Mouse (Mus musculus): ENCODE measurements around the gene Hoxa7.

The Hoxa7 gene

GRCm38 (mm10) chr6:52200073-52200750 lies 21.4 kb downstream of the Hoxa7 start:
- 7% methylated on average over 30 of the region's 30 CpGs for WGBS

GRCm38 (mm10) chr6:52197271-52197670 lies 24.4 kb downstream of the Hoxa7 start:
- 3% methylated on average over 10 of the region's 10 CpGs for WGBS

- 7% methylated on average over 9 of the region's 9 CpGs for WGBS
Measured at GRCm38 (mm10) chr6:52196811-52197210, 24.8 kb downstream of the Hoxa7 start.

GRCm38 (mm10) chr6:52194690-52195089 lies 27.0 kb downstream of the Hoxa7 start:
- 9% methylated on average over 10 of the region's 10 CpGs for WGBS

- WGBS = 3% methylated on average over 38 of the region's 55 CpGs
Measured at GRCm38 (mm10) chr6:52191860-52192550, 29.6 kb downstream of the Hoxa7 start.

- 2% methylated on average over 80 of the region's 102 CpGs for WGBS
Measured at GRCm38 (mm10) chr6:52190906-52191810, 30.5 kb downstream of the Hoxa7 start, which contains the start of gene Hoxa4. Gene Hoxa4, minus strand, starts transcription at chr6:52191753.

- WGBS = 2% methylated on average over 23 of the region's 23 CpGs
Measured at GRCm38 (mm10) chr6:52190410-52190809, 31.2 kb downstream of the Hoxa7 start.

GRCm38 (mm10) chr6:52189909-52190308 lies 31.7 kb downstream of the Hoxa7 start:
- 7% methylated on average over 8 of the region's 8 CpGs for WGBS

GRCm38 (mm10) chr6:52189172-52189591 lies 32.5 kb downstream of the Hoxa7 start:
- 11% methylated on average over 5 of the region's 5 CpGs for WGBS

- WGBS = 10% methylated on average over 1 of the region's 1 CpGs
Measured at GRCm38 (mm10) chr6:52186500-52186899, 35.2 kb downstream of the Hoxa7 start.

- 12% methylated on average over 3 of the region's 3 CpGs for WGBS
Measured at GRCm38 (mm10) chr6:52185834-52186233, 35.8 kb downstream of the Hoxa7 start.

- WGBS = 2% methylated on average over 19 of the region's 19 CpGs
Measured at GRCm38 (mm10) chr6:52185222-52185621, 36.4 kb downstream of the Hoxa7 start.

GRCm38 (mm10) chr6:52184668-52185067 lies 37.0 kb downstream of the Hoxa7 start:
- 4% methylated on average over 6 of the region's 6 CpGs for WGBS

GRCm38 (mm10) chr6:52183311-52184080 lies 38.2 kb downstream of the Hoxa7 start:
- WGBS = 10% methylated on average over 10 of the region's 10 CpGs

- 38% methylated on average over 1 of the region's 1 CpGs for WGBS
Measured at GRCm38 (mm10) chr6:52182793-52183192, 38.9 kb downstream of the Hoxa7 start.

- WGBS = 24% methylated on average over 2 of the region's 2 CpGs
Measured at GRCm38 (mm10) chr6:52182030-52182429, 39.6 kb downstream of the Hoxa7 start.

- WGBS = 11% methylated on average over 3 of the region's 3 CpGs
Measured at GRCm38 (mm10) chr6:52180726-52181125, 40.9 kb downstream of the Hoxa7 start.

- WGBS = 7% methylated on average over 11 of the region's 11 CpGs
Measured at GRCm38 (mm10) chr6:52180213-52180710, 41.4 kb downstream of the Hoxa7 start.

- WGBS = 1% methylated on average over 10 of the region's 10 CpGs
Measured at GRCm38 (mm10) chr6:52179690-52180089, 42.0 kb downstream of the Hoxa7 start.

GRCm38 (mm10) chr6:52178918-52179665 lies 42.6 kb downstream of the Hoxa7 start:
- WGBS = 5% methylated on average over 4 of the region's 4 CpGs
